Mouse (Mus musculus) ES-E14 (cell line): Measurements from ENCODE around the gene Otog. TPM values are rescaled to one million over a fixed set of nuclear protein-coding genes. Genes with fewer than 3 reads are reported as not detected.

Experiments used
- DNase-seq: peaks from one replicate; pipeline ENCODE4 v3.0.0-alpha.2; 2013; ENCODE audit warnings: low read depth, low spot score
- H3K27ac ChIP-seq: 2 replicates; pipeline ENCODE4 v1.5.1; 2012; ENCODE audit warnings: low read depth, mild to moderate bottlenecking, low read length, moderate library complexity, mixed read lengths; ENCODE audit not compliant: poor library complexity, insufficient read depth, severe bottlenecking
- H3K36me3 ChIP-seq: 2 replicates; pipeline ENCODE4 v1.6.1; 2012; ENCODE audit warnings: mild to moderate bottlenecking, low read length, moderate library complexity, mixed read lengths; ENCODE audit not compliant: control insufficient read depth, poor library complexity, insufficient read depth, severe bottlenecking
- H3K4me1 ChIP-seq, 2 experiments: fragments of 150-350 bp in 1 of 2; sonication (generic) in 1 of 2; 2 replicates each; pipeline ENCODE4 v1.6.1; 2012; ENCODE audit warnings: low read length in 2 of 2, mild to moderate bottlenecking in 1 of 2, mixed read lengths in 1 of 2; ENCODE audit not compliant: control insufficient read depth in 2 of 2, insufficient read depth in 2 of 2, poor library complexity in 1 of 2
- H3K4me3 ChIP-seq, 2 experiments: fragments of 150-350 bp in 1 of 2; sonication (generic) in 1 of 2; 2 replicates each; pipeline ENCODE4 v1.5.1; 2012; ENCODE audit warnings: low read length in 2 of 2, low read depth in 1 of 2, mild to moderate bottlenecking in 1 of 2, mixed read lengths in 1 of 2; ENCODE audit not compliant: insufficient read depth in 1 of 2, poor library complexity in 1 of 2, severe bottlenecking in 1 of 2
- H3K9ac ChIP-seq: 2 replicates; pipeline ENCODE4 v1.6.1; 2012; ENCODE audit warnings: low read depth, mild to moderate bottlenecking, low read length, mixed read lengths; ENCODE audit not compliant: poor library complexity, insufficient read depth, severe bottlenecking
- H3K9me3 ChIP-seq: fragments of 150-350 bp; sonication (generic); 2 replicates; pipeline ENCODE4 v1.6.1; 2012; ENCODE audit warnings: low read depth, mild to moderate bottlenecking, low read length; ENCODE audit not compliant: control insufficient read depth, insufficient read depth
- CHD2 ChIP-seq: IDR thresholded peaks from 2 replicates; pipeline ENCODE4 v1.6.1; 2014; ENCODE audit warnings: mild to moderate bottlenecking, low read depth, low read length, inconsistent platforms
- HCFC1 ChIP-seq: IDR thresholded peaks from 2 replicates; pipeline ENCODE4 v1.6.1; 2012; ENCODE audit warnings: low read length, inconsistent platforms, borderline replicate concordance; ENCODE audit not compliant: insufficient read depth
- MAFK ChIP-seq: IDR thresholded peaks from 2 replicates; pipeline ENCODE4 v1.6.1; 2014; ENCODE audit warnings: mild to moderate bottlenecking, low read depth, low read length, inconsistent platforms; ENCODE audit not compliant: insufficient read depth
- ZC3H11A ChIP-seq: IDR thresholded peaks from 2 replicates; pipeline ENCODE4 v1.6.1; 2012; ENCODE audit warnings: low read depth, mild to moderate bottlenecking, inconsistent platforms, low read length, borderline replicate concordance
- ZNF384 ChIP-seq: IDR thresholded peaks from 2 replicates; pipeline ENCODE4 v1.6.1; 2012; ENCODE audit warnings: low read depth, low read length, inconsistent platforms
- in situ Hi-C, 2 experiments: fragments of 600-800 bp; cut with MboI; formaldehyde crosslinking; loops; one replicate each; pipeline ENCODE4 v1.15.1; 2025; ENCODE audit warnings: low sequenced_read_pairs in 2 of 2, inconsistent platforms in 1 of 2; ENCODE audit not compliant: unreplicated experiment in 2 of 2
- total RNA-seq: library from RNA; depleted of rRNA; stranded (reverse); fragments of 300-350 nt; gene quantifications from 2 replicates; pipeline ENCODE4 v1.2.3, GENCODE M21; 2012

The Otog gene
- total RNA-seq, 1 experiment: 0.22 TPM

GRCm38 (mm10) chr7:46296330-46296729 lies 55.5 kb downstream of the Otog start:
- H3K4me3 ChIP-seq: no peak overlapping the region
- no peak for DNase-seq
- H3K27ac ChIP-seq: no peak overlapping the region
- no peaks in the 10 kb centered on the region for H3K9me3 ChIP-seq
- H3K4me1 ChIP-seq: no peaks in the 10 kb centered on the region
- H3K36me3 ChIP-seq: no peaks in the 10 kb centered on the region
- TF ChIP-seq CHD2 (no peak), ZC3H11A (no peak), HCFC1 (no peak), MAFK (no peak)
- in situ Hi-C loops: no loop called here
- no peak overlapping the region for H3K9ac ChIP-seq

DNA sequence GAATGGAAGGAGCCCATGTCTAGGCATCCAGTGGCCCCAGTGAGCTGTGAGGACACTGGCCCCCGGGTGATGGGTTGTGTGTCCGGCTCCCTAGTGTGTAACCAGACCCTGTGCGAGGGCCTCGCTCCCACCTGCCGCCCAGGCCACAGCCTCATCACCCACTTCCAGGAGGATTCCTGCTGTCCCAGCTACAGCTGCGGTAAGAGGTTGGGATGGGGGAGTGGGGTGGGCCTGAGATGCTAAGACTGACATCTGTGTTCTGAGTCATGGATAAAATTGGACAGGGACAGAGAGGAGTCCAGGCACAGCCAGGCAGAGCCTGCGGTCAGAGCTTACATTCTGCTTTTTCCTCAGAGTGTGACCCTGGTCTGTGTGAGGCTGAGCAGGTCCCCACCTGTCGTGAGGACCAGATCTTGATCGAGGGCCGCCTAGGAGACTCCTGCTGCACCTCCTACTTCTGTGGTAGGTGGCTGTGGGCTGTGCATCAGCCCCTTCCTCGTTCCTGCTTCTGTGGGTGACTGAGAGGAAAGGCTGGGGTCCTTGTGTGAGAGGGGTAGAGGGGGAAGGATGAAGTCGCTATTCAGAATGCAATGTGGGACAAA lies 60.3 kb downstream of the Otog start:
- Histone ChIP-seq H3K27ac (no peak overlapping the region), H3K4me1 (no peaks in the 10 kb centered on the region), H3K4me3 (no peak overlapping the region), H3K9me3 (no peaks in the 10 kb centered on the region), H3K9ac (no peak overlapping the region), H3K36me3 (no peaks in the 10 kb centered on the region)
- DNase-seq: no peak
- in situ Hi-C loops: no loop called here
- TF ChIP-seq MAFK: no peak
- no peak for TF ChIP-seq HCFC1
- no peak for TF ChIP-seq CHD2
- no peak for TF ChIP-seq ZNF384
- no peak for TF ChIP-seq ZC3H11A

DNA sequence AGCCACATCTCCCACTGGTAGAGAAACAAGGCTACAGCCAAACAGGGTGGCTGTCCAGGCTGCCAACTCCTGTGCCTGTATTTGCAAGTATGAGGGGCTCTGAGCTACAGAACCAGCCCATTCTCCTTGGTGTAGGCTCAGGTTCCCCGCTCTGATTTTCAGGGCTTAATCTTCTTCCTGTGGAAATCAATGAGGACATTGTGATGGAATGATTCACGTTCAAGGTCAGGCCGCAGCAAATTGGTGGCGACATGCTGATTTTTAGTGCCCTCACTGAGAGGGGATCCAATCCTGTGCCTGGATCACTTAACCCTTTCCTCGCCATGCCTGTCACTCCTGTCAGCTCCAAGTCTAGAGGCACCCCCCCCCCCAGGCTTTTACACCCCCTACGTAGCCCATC lies 72.7 kb downstream of the Otog start:
- in situ Hi-C loops: no loop called here
- Histone ChIP-seq H3K9ac (no peak overlapping the region), H3K9me3 (no peaks in the 10 kb centered on the region), H3K4me1 (no peaks in the 10 kb centered on the region), H3K36me3 (no peaks in the 10 kb centered on the region), H3K27ac (no peak overlapping the region), H3K4me3 (no peak overlapping the region)
- DNase-seq: no peak
- TF ChIP-seq ZNF384: no peak

GRCm38 (mm10) chr7:46314220-46315009 lies 73.6 kb downstream of the Otog start:
- H3K4me1 ChIP-seq: no peaks in the 10 kb centered on the region
- peak; percentile 50; the same call in 1 of the 2 replicates for TF ChIP-seq HCFC1
- no peak for TF ChIP-seq CHD2
- H3K9ac ChIP-seq: no peak overlapping the region
- no peak overlapping the region for H3K27ac ChIP-seq
- no peak overlapping the region for H3K4me3 ChIP-seq
- H3K9me3 ChIP-seq: no peaks in the 10 kb centered on the region
- in situ Hi-C loops: no loop called here
- DNase-seq: no peak
- H3K36me3 ChIP-seq: no peaks in the 10 kb centered on the region

DNA sequence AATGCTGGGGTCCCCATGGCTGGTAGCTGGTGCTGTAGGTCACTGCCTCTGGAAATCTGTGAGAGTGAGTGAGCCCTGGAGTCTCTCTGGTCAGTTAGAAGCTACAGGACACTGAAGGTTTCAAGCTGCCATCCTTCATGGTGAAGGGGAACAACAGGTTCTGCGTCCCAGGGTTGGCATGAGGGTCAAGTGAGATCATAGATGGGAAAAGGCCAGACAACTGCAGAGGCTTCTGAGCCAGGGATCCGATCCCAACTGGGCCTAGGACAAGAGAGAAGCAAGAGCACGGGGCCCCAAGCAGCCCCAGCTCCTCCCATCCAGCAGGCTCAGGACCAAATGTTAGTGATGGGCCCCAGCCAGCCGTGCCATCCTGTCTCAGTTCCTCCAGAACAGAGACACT lies 74.9 kb downstream of the Otog start:
- Histone ChIP-seq H3K27ac (no peak overlapping the region), H3K4me3 (no peak overlapping the region), H3K9me3 (no peaks in the 10 kb centered on the region), H3K36me3 (no peaks in the 10 kb centered on the region), H3K4me1 (no peaks in the 10 kb centered on the region), H3K9ac (no peak overlapping the region)
- DNase-seq: no peak
- TF ChIP-seq HCFC1: no peak
- TF ChIP-seq ZC3H11A: no peak
- no peak for TF ChIP-seq CHD2
- no peak for TF ChIP-seq ZNF384
- no peak for TF ChIP-seq MAFK
- in situ Hi-C loops: no loop called here
